Mouse (Mus musculus): ENCODE data around the gene Phc2. TPM values are rescaled to one million over a fixed set of nuclear protein-coding genes. Genes with fewer than 3 reads are reported as not detected.

The Phc2 gene
- polyA plus RNA-seq, 1 experiment, result 56.0 TPM

- no peaks in the 10 kb centered on the region for H3K9me3 ChIP-seq
- H3K36me3 ChIP-seq (replicated peaks; ENCODE audit: low read length), result peaks cover 96% of the 10 kb centered on the region
- TF ChIP-seq FLI1 (IDR thresholded peaks at IDR 0.05; ENCODE audit: low read length) (no peak), GATA1 (IDR thresholded peaks at IDR 0.05; ENCODE audit: borderline replicate concordance, low read length) (no peak)
- no peaks in the 10 kb centered on the region for H3K27me3 ChIP-seq (replicated peaks)
- H3K4me1 ChIP-seq, result peaks cover 72% of the 10 kb centered on the region
- peak overlapping the region; percentile 84 for H3K4me3 ChIP-seq (replicated peaks)
Measured at GRCm38 (mm10) chr4:128712136-128712655, 57.7 kb downstream of the Phc2 start.

- H3K9me3 ChIP-seq, result no peaks in the 10 kb centered on the region
- H3K36me3 ChIP-seq (replicated peaks; ENCODE audit: low read length), result peaks cover 96% of the 10 kb centered on the region
- peaks cover 68% of the 10 kb centered on the region for H3K4me1 ChIP-seq
- no peak for TF ChIP-seq GATA1 (IDR thresholded peaks at IDR 0.05; ENCODE audit: borderline replicate concordance, low read length)
- no peak for TF ChIP-seq FLI1 (IDR thresholded peaks at IDR 0.05; ENCODE audit: low read length)
- no peaks in the 10 kb centered on the region for H3K27me3 ChIP-seq (replicated peaks)
- H3K4me3 ChIP-seq (replicated peaks), result no peak overlapping the region
Measured at GRCm38 (mm10) chr4:128712941-128713340, 58.4 kb downstream of the Phc2 start.

GRCm38 (mm10) chr4:128715241-128716204, 61.0 kb downstream of the Phc2 start:
- H3K4me3 ChIP-seq (replicated peaks), result no peak overlapping the region
- H3K27me3 ChIP-seq (replicated peaks), result no peaks in the 10 kb centered on the region
- TF ChIP-seq GATA1 (IDR thresholded peaks at IDR 0.05; ENCODE audit: borderline replicate concordance, low read length) (no peak), FLI1 (IDR thresholded peaks at IDR 0.05; ENCODE audit: low read length) (no peak)
- peaks cover 93% of the 10 kb centered on the region for H3K36me3 ChIP-seq (replicated peaks; ENCODE audit: low read length)
- peaks cover 70% of the 10 kb centered on the region for H3K4me1 ChIP-seq
- no peaks in the 10 kb centered on the region for H3K9me3 ChIP-seq

- peaks cover 91% of the 10 kb centered on the region for H3K36me3 ChIP-seq (replicated peaks; ENCODE audit: low read length)
- H3K4me1 ChIP-seq, result peaks cover 64% of the 10 kb centered on the region
- no peaks in the 10 kb centered on the region for H3K9me3 ChIP-seq
- no peak overlapping the region for H3K4me3 ChIP-seq (replicated peaks)
- TF ChIP-seq GATA1 (IDR thresholded peaks at IDR 0.05; ENCODE audit: borderline replicate concordance, low read length) (no peak), FLI1 (IDR thresholded peaks at IDR 0.05; ENCODE audit: low read length) (no peak)
- no peaks in the 10 kb centered on the region for H3K27me3 ChIP-seq (replicated peaks)
Measured at GRCm38 (mm10) chr4:128716279-128716678, 61.8 kb downstream of the Phc2 start.

GRCm38 (mm10) chr4:128716731-128717130, 62.2 kb downstream of the Phc2 start:
- Histone ChIP-seq H3K27me3 (replicated peaks) (no peaks in the 10 kb centered on the region), H3K4me1 (peaks cover 62% of the 10 kb centered on the region), H3K36me3 (replicated peaks; ENCODE audit: low read length) (peaks cover 91% of the 10 kb centered on the region), H3K9me3 (no peaks in the 10 kb centered on the region), H3K4me3 (replicated peaks) (no peak overlapping the region)
- TF ChIP-seq FLI1 (IDR thresholded peaks at IDR 0.05; ENCODE audit: low read length) (no peak), GATA1 (IDR thresholded peaks at IDR 0.05; ENCODE audit: borderline replicate concordance, low read length) (no peak)

GRCm38 (mm10) chr4:128720110-128720509, 65.6 kb downstream of the Phc2 start:
- Histone ChIP-seq H3K27me3 (replicated peaks) (peaks cover 2% of the 10 kb centered on the region), H3K36me3 (replicated peaks; ENCODE audit: low read length) (peaks cover 93% of the 10 kb centered on the region), H3K9me3 (no peaks in the 10 kb centered on the region), H3K4me3 (replicated peaks) (no peak overlapping the region), H3K4me1 (peaks cover 59% of the 10 kb centered on the region)
- TF ChIP-seq GATA1 (IDR thresholded peaks at IDR 0.05; ENCODE audit: borderline replicate concordance, low read length), result no peak
- TF ChIP-seq FLI1 (IDR thresholded peaks at IDR 0.05; ENCODE audit: low read length), result no peak

GRCm38 (mm10) chr4:128721061-128721648, 66.7 kb downstream of the Phc2 start:
- H3K27me3 ChIP-seq (replicated peaks), result peaks cover 2% of the 10 kb centered on the region
- H3K4me1 ChIP-seq, result peaks cover 54% of the 10 kb centered on the region
- H3K9me3 ChIP-seq, result no peaks in the 10 kb centered on the region
- peaks cover 93% of the 10 kb centered on the region for H3K36me3 ChIP-seq (replicated peaks; ENCODE audit: low read length)
- TF ChIP-seq GATA1 (IDR thresholded peaks at IDR 0.05; ENCODE audit: borderline replicate concordance, low read length) (no peak), FLI1 (IDR thresholded peaks at IDR 0.05; ENCODE audit: low read length) (no peak)
- no peak overlapping the region for H3K4me3 ChIP-seq (replicated peaks)

GRCm38 (mm10) chr4:128721761-128722160, 67.3 kb downstream of the Phc2 start:
- peaks cover 91% of the 10 kb centered on the region for H3K36me3 ChIP-seq (replicated peaks; ENCODE audit: low read length)
- H3K4me3 ChIP-seq (replicated peaks), result no peak overlapping the region
- TF ChIP-seq FLI1 (IDR thresholded peaks at IDR 0.05; ENCODE audit: low read length) (no peak), GATA1 (IDR thresholded peaks at IDR 0.05; ENCODE audit: borderline replicate concordance, low read length) (no peak)
- peaks cover 59% of the 10 kb centered on the region for H3K4me1 ChIP-seq
- H3K9me3 ChIP-seq, result no peaks in the 10 kb centered on the region
- H3K27me3 ChIP-seq (replicated peaks), result peaks cover 2% of the 10 kb centered on the region

GRCm38 (mm10) chr4:128722932-128723331, 68.4 kb downstream of the Phc2 start:
- Histone ChIP-seq H3K27me3 (replicated peaks) (peaks cover 2% of the 10 kb centered on the region), H3K4me1 (peaks cover 60% of the 10 kb centered on the region), H3K4me3 (replicated peaks) (peak overlapping the region; percentile 14), H3K9me3 (no peaks in the 10 kb centered on the region), H3K36me3 (replicated peaks; ENCODE audit: low read length) (peaks cover 81% of the 10 kb centered on the region)
- TF ChIP-seq GATA1 (IDR thresholded peaks at IDR 0.05; ENCODE audit: borderline replicate concordance, low read length) (no peak), FLI1 (IDR thresholded peaks at IDR 0.05; ENCODE audit: low read length) (no peak)

- no peaks in the 10 kb centered on the region for H3K9me3 ChIP-seq
- TF ChIP-seq GATA1 (IDR thresholded peaks at IDR 0.05; ENCODE audit: borderline replicate concordance, low read length) (no peak), FLI1 (IDR thresholded peaks at IDR 0.05; ENCODE audit: low read length) (no peak)
- peaks cover 2% of the 10 kb centered on the region for H3K27me3 ChIP-seq (replicated peaks)
- H3K4me3 ChIP-seq (replicated peaks), result no peak overlapping the region
- peaks cover 63% of the 10 kb centered on the region for H3K4me1 ChIP-seq
- H3K36me3 ChIP-seq (replicated peaks; ENCODE audit: low read length), result peaks cover 76% of the 10 kb centered on the region
Measured at GRCm38 (mm10) chr4:128723431-128723830, 68.9 kb downstream of the Phc2 start.

All from megakaryocyte, embryonic 14.5 days (primary cell).